Mouse (Mus musculus) lung, embryonic 14.5 days (tissue): ENCODE measurements around the gene Tcf25. TPM values are rescaled to one million over a fixed set of nuclear protein-coding genes. Genes with fewer than 3 reads are reported as not detected.
"Not testable (repeated sequence)": the region's sequence is repeated elsewhere in the genome, so short reads cannot be mapped to it uniquely, and the experiment has no call there.

ENCODE experiments used
- ATAC-seq: fragments of 200-750 bp; cut with Nextera tagmentation; 2 replicates; pipeline ENCODE4 v1.8.0; 2017; ENCODE audit warnings: mild to moderate bottlenecking, moderate TSS enrichment, moderate library complexity; ENCODE audit not compliant: insufficient read depth
- DNase-seq: peaks from one replicate; pipeline ENCODE4 v3.0.0-alpha.2; 2015
- H3K27ac ChIP-seq: fragments of 300-500 bp; sonication (generic); 2 replicates; pipeline ENCODE4 v1.5.1; 2014; ENCODE audit warnings: low read depth, mild to moderate bottlenecking, moderate library complexity
- H3K27me3 ChIP-seq: fragments of 300-500 bp; sonication (generic); 2 replicates; pipeline ENCODE4 v1.6.1; 2014; ENCODE audit warnings: low read length, control low read depth; ENCODE audit not compliant: insufficient read depth
- H3K36me3 ChIP-seq: fragments of 300-500 bp; sonication (generic); 2 replicates; pipeline ENCODE4 v1.6.1; 2014; ENCODE audit warnings: control low read depth; ENCODE audit not compliant: insufficient read depth
- H3K4me1 ChIP-seq: fragments of 300-500 bp; sonication (generic); 2 replicates; pipeline ENCODE4 v1.6.1; 2014; ENCODE audit warnings: antibody characterized with exemption, control low read depth; ENCODE audit not compliant: insufficient read depth
- H3K4me2 ChIP-seq: fragments of 300-500 bp; sonication (generic); 2 replicates; pipeline ENCODE4 v1.6.1; 2014; ENCODE audit warnings: mild to moderate bottlenecking
- H3K4me3 ChIP-seq: fragments of 300-500 bp; sonication (generic); 2 replicates; pipeline ENCODE4 v1.5.1; 2014; ENCODE audit warnings: low read depth, low read length
- H3K9ac ChIP-seq: fragments of 300-500 bp; sonication (generic); 2 replicates; pipeline ENCODE4 v1.6.1; 2014
- H3K9me3 ChIP-seq: fragments of 300-500 bp; sonication (generic); 2 replicates; pipeline ENCODE4 v1.6.1; 2016; ENCODE audit warnings: low read depth, low read length, control low read depth
- CTCF ChIP-seq: IDR thresholded peaks from 2 replicates; pipeline ENCODE4 v1.5.1; 2016; ENCODE audit warnings: antibody characterized with exemption, low read depth
- WGBS: fragments of 180-500 bp; shearing (Covaris S2); extraction: QIAGEN DNeasy Blood & Tissue Kit; methylation state at CpG from one replicate; pipeline ENCODE4 v1.1.7; 2014; 5-methylcytosine and 5-hydroxymethylcytosine counted together
- polyA plus RNA-seq: library from polyadenylated mRNA; unstranded; fragments of >200 nt; fragmentation: Nextera tagmentation; extraction: Ambion mirVana; gene quantifications from 2 replicates; pipeline ENCODE4 v1.2.1, GENCODE M21; 2014

Gene Tcf25
- polyA plus RNA-seq, 1 experiment from 2014 or later = 146 TPM

- Histone ChIP-seq H3K9me3 (peaks cover 15% of the 10 kb centered on the region; the same call in 1 of the 2 replicates), H3K9ac (no peak overlapping the region), H3K4me3 (no peak overlapping the region), H3K4me2 (peak overlapping the region; percentile 54; the same call in 1 of the 2 replicates), H3K36me3 (no peaks in the 10 kb centered on the region), H3K27ac (no peak overlapping the region), H3K4me1 (no peaks in the 10 kb centered on the region), H3K27me3 (no peaks in the 10 kb centered on the region)
- 14% methylated on average over 3 of the region's 3 CpGs for WGBS
- ATAC-seq = no peak
- no peak for DNase-seq
- TF ChIP-seq CTCF = no peak
Measured at GRCm38 (mm10) chr8:123422781-123423159, 49.2 kb downstream of the Tcf25 start.

GRCm38 (mm10) chr8:123423441-123423840, 49.9 kb downstream of the Tcf25 start, which contains the start of gene Def8:
Gene Def8, plus strand, starts transcription at chr8:123423527.
- Histone ChIP-seq H3K4me1 (no peaks in the 10 kb centered on the region), H3K4me3 (peak within 1 kb of the TSS; percentile 9; the same call in 1 of the 2 replicates), H3K36me3 (no peaks in the 10 kb centered on the region), H3K4me2 (peak within 1 kb of the TSS; percentile 54), H3K27me3 (no peaks in the 10 kb centered on the region), H3K27ac (no peak within 1 kb of the TSS), H3K9ac (no peak within 1 kb of the TSS; the same call in 1 of the 2 replicates), H3K9me3 (peaks cover 22% of the 10 kb centered on the region)
- no peak for TF ChIP-seq CTCF
- DNase-seq (no peak), ATAC-seq (no peak)
- 66% methylated on average over 7 of the region's 7 CpGs for WGBS

- 95% methylated on average over 27 of the region's 27 CpGs for WGBS
- Histone ChIP-seq H3K4me2 (no peak overlapping the region), H3K9me3 (peaks cover 33% of the 10 kb centered on the region)
Measured at GRCm38 (mm10) chr8:123426511-123427509, 53.3 kb downstream of the Tcf25 start.

GRCm38 (mm10) chr8:123427639-123428275, 54.2 kb downstream of the Tcf25 start:
- no peak for ATAC-seq
- Histone ChIP-seq H3K4me2 (no peak overlapping the region), H3K4me1 (no peaks in the 10 kb centered on the region), H3K9ac (no peak overlapping the region), H3K36me3 (no peaks in the 10 kb centered on the region), H3K27ac (no peak overlapping the region), H3K9me3 (peaks cover 39% of the 10 kb centered on the region), H3K4me3 (no peak overlapping the region), H3K27me3 (no peaks in the 10 kb centered on the region)
- WGBS = 95% methylated on average over 24 of the region's 24 CpGs
- DNase-seq = no peak
- TF ChIP-seq CTCF = no peak

More at GRCm38 (mm10) chr8:123426511-123427509, 53.3 kb downstream of the Tcf25 start:
- H3K27me3 ChIP-seq = no peaks in the 10 kb centered on the region
- no peak for ATAC-seq
- DNase-seq = no peak
- no peak overlapping the region for H3K27ac ChIP-seq
- H3K36me3 ChIP-seq = no peaks in the 10 kb centered on the region
- H3K4me1 ChIP-seq = no peaks in the 10 kb centered on the region
- no peak overlapping the region for H3K9ac ChIP-seq
- TF ChIP-seq CTCF = no peak
- no peak overlapping the region for H3K4me3 ChIP-seq

- Histone ChIP-seq H3K4me1 (no peaks in the 10 kb centered on the region), H3K9me3 (peaks cover 42% of the 10 kb centered on the region), H3K27me3 (no peaks in the 10 kb centered on the region), H3K36me3 (no peaks in the 10 kb centered on the region), H3K9ac (no peak overlapping the region), H3K4me3 (no peak overlapping the region), H3K4me2 (no peak overlapping the region), H3K27ac (no peak overlapping the region)
- TF ChIP-seq CTCF = no peak
- ATAC-seq = no peak
- 97% methylated on average over 29 of the region's 29 CpGs for WGBS
- no peak for DNase-seq
Measured at GRCm38 (mm10) chr8:123428343-123428893, 54.9 kb downstream of the Tcf25 start.

GRCm38 (mm10) chr8:123428939-123429721, 55.6 kb downstream of the Tcf25 start:
- no peaks in the 10 kb centered on the region for H3K36me3 ChIP-seq
- H3K9ac ChIP-seq = no peak overlapping the region
- ATAC-seq (no peak), DNase-seq (no peak)
- no peak overlapping the region for H3K27ac ChIP-seq
- H3K4me2 ChIP-seq = no peak overlapping the region
- TF ChIP-seq CTCF = no peak
- peaks cover 43% of the 10 kb centered on the region for H3K9me3 ChIP-seq
- H3K4me1 ChIP-seq = no peaks in the 10 kb centered on the region
- H3K4me3 ChIP-seq = no peak overlapping the region
- H3K27me3 ChIP-seq = no peaks in the 10 kb centered on the region
- 93% methylated on average over 23 of the region's 23 CpGs for WGBS

- H3K4me1 ChIP-seq, H3K27ac ChIP-seq, ATAC-seq, H3K27me3 ChIP-seq, H3K4me2 ChIP-seq, DNase-seq, H3K36me3 ChIP-seq, H3K9ac ChIP-seq, H3K4me3 ChIP-seq: not testable (repeated sequence)
- WGBS = 96% methylated on average over 15 of the region's 15 CpGs
- H3K9me3 ChIP-seq = peaks cover 43% of the 10 kb centered on the region
Measured at GRCm38 (mm10) chr8:123429722-123430013, 56.1 kb downstream of the Tcf25 start.

- not testable (repeated sequence) for H3K4me3 ChIP-seq, H3K36me3 ChIP-seq, H3K4me1 ChIP-seq, H3K4me2 ChIP-seq, ATAC-seq, H3K27ac ChIP-seq, H3K27me3 ChIP-seq, H3K9ac ChIP-seq, DNase-seq
- H3K9me3 ChIP-seq = peaks cover 43% of the 10 kb centered on the region
- 89% methylated on average over 8 of the region's 8 CpGs for WGBS
Measured at GRCm38 (mm10) chr8:123430936-123431335, 57.4 kb downstream of the Tcf25 start.
